Mouse (Mus musculus) liver, embryonic 14.5 days (tissue): Measurements from ENCODE around the gene Cacng4.

ENCODE experiments used
- CTCF ChIP-seq: IDR thresholded peaks from 2 replicates; pipeline ENCODE4 v1.5.1; 2016; ENCODE audit warnings: antibody characterized with exemption, low read depth, control low read depth
- EP300 ChIP-seq: IDR thresholded peaks from 2 replicates; pipeline ENCODE4 v1.6.1; 2016; ENCODE audit warnings: antibody characterized with exemption, low read depth

DNA sequence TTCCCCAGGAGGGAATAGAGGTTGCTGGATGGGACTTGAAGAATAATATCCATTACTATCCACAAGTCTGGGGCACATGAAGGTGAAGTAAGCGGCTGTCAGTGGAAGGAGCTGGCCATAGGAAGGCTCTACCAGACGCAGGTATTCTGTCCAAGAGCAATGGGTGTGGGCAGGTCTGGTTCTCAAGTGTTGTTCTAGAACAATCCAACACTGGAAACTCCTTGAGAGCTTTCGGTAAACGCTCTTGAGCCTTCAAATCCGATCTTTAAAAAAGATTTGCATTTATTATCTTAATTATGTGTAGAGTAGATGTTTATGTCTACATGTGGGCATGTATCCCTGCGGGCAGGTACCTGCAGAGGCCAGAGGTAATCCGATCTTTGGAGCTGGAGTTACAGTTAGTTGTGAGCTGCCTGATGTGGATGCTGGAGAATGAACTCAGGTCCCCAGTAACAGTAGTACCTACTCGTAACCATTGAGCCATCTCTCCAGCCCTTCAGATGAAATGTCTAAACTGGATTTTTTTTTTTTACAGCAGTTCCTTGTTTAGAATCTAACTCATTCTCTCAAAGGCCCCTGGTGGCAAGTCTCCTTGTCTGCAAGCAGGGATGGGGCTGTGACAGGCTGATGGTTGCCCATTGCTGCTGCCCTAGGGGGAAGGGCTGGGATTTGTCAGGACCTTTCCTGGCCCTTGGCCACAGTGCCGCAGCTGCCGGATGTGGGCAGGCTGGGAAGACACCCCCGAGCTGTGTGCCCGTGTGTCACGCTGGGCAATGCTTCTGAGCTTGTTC, 66.1 kb downstream of the Cacng4 start:
- no peak for TF ChIP-seq EP300
- TF ChIP-seq CTCF = no peak
